Mouse (Mus musculus) inflammation-experienced regulatory T-cells (primary cell): ENCODE results near the gene Gm49322. TPM values are rescaled to one million over a fixed set of nuclear protein-coding genes. Genes with fewer than 3 reads are reported as not detected.

Experiments
- polyA plus RNA-seq, 2 experiments: library from polyadenylated mRNA; unstranded; fragments of 100-300 nt; shearing (Covaris generic); gene quantifications; one replicate each; pipeline ENCODE4 v1.2.1; 2017

Gm49322 gene
- 10 to 100 TPM in 1 of 2 experiments, 1 to 10 TPM in 1; 7.1 to 12.4 TPM for polyA plus RNA-seq

GRCm38 (mm10) chr10:80605721-80606120 is at the start of gene Gm49322:
Gene Gm49322 (plus strand): TSS chr10:80606021.

DNA sequence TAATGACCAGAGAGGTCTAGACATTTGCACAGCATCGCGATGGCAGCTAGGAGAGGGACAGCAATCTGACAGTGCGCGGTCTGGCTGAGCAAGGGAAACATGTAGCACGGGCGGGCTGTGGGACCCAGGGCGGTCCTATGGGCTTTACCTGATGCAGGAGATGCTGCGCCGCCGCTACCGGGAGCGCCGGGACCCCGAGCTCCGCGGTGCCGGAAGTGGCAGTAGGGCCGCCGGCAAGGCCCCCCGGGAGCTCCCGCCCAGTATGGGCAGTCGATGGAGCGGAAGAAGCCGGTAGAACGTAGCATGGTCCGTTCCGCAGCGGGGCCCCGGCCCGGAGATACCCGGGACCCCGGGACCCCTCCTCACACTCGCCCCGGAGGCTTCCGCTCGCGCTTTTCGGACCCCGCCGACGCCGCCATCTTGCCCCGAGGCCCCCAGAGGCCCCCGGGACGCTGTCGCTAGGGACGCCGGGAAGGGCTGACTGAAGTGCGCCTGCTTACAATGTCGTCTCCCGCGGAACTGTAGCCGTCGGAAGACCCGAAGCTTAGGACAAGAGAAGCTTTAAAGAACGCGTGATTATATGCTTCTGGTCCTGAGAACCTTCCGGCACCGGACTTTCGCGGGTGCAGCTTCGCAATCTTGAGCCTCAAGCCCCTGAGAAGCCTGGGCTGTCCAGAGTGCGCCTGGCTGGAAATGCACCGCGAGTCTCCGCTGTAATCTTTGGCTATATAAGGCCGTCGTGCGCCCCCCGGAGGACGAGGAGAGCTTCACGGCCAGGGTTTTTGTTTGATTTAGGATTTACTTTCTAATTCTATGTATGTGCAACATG is 44.5 kb upstream of the Gm49322 start, which contains the start of gene Rexo1:
TSS of gene Rexo1 (minus strand) at position 445 of the 829 bp plus-strand sequence.

DNA sequence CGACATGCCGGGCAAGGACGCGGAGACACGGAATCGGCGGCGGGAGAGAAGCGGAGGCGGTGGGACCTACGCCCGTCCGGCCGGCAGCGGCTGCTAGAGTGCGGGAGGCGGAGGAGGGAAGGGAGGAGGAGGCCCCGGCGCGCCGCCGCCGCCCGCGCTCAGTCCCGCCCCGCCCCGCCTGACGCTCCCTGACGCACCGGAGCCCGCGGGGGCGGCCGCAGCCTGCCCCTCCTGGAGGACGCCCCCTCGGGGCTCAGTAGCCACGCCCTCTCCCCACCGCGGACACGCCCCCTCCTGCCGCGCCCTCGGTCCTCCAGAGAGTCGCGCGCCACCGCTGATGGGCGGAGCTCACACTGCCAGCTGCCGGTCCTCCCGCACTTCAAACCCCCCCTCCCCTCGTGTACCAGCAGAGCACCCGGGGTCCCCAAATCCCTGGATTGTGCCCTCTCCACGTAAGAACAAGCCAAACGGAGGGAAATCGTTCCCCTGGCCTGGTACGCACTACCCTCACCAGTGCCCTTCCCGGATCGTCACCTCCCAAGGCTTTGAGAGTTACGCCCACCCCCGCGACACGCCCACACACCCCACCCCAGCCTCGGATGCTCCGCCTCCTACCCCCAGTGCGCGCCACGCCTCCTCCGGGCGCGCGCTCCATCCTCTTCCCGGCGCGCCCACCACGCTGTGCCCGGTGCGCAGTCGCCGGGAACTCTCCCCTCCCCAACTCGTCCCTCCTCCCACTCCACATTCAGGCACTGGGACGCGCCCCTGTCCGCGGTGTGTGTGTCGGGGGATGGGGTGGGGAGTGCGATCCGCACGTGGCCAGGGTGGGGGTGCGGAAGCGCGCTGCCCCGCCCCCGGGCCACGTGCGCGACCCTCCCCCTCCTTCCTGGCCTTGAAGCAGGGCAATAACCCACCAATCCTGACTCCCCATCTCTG is 28.4 kb upstream of the Gm49322 start, which contains the start of gene Klf16:
TSS of gene Klf16 (minus strand) at position 127 of the 936 bp plus-strand sequence.

DNA sequence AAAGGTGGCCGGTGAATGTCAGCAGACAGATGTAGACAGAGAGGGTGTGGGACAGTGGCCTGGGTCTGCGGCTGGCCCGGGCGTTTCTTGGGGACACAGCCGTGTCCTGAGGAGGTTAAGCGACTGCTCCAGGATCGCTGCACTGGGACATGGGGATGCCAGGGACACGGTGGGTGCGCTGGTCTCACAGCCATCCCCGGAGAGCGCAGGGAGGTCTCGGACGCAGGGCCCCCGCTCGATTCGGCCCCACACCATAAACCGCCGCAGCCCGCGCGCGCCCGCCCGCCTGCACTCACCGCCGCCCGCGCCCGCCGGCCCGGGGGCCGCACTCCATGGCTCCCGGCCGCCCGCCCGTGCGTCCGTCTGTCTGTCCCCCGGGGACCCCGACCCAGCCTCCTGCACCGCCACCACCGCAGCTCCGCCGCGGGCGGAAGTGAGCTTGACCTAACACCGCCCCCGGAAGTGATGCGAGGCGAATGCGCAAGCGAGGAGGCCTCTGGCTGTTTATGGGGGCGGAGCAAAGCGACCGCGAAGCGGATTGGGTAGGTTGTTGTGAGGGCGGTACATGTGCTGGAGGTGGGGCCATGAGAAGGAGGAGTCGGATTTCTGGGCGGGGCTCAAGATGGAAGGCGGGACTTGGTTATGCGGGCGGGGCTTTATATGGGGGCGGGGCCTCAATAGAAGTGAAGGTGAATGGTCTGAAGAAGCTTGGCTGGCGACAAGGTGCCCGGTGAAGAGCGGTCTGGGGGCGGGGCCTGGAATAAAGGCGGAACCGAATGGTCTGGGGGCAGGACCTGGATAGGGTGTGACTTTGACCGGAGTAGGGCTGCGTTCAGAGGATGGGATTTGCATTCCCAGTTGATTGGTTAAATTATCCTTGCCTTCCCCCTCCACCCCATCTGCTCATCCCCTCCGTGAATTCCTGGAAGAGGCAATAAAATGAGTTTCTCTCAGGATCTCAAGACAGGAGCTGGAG is 15.7 kb upstream of the Gm49322 start, which contains the start of gene Abhd17a:
TSS of gene Abhd17a (minus strand) at position 463 of the 976 bp plus-strand sequence.

GRCm38 (mm10) chr10:80602698-80603325 is 3.0 kb upstream of the Gm49322 start, which contains the start of the genes Scamp4 and Adat3:
Gene Scamp4 (plus strand): TSS chr10:80602872.
Gene Adat3 (plus strand): TSS chr10:80602880.

GRCm38 (mm10) chr10:80622661-80623456 is 17.0 kb downstream of the Gm49322 start, which contains the start of gene Csnk1g2:
Gene Csnk1g2 (plus strand): TSS chr10:80622838.

DNA sequence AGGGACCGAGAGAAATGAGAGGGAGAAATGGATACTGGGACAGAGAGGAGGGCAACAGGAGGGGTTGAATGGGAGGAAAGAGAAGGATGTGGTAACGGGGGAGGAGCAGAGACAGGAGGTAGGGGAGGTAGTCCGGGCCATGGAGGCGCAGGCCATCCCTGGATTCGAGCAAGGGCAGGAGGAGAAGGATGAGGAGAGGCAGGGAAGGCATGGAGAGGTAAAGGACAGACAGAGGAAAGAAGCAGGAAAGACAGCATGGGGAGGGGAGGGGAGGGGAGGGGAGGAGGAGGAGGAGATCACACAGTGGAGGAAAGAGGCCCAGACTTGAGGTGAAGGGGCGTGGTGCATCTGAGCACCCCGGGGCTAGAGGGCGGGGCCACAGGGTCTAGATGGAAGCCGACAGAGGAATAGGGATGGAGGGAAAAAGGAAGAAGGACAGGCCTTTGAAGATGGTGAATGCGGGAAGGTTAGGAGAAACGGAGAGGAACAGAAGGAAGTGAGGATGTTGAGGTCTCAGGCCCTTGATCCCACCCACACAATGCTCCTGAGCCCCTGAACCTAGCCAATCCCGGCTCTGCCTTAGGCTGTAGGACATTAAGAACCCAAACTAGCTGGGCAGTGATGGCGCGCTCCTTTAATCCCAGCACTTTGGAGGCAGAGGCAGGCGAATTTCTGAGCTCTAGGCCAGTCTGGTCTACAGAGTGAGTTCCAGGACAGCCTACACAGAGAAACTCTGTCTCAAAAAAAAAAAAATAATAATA is 51.2 kb downstream of the Gm49322 start, which contains the start of gene Btbd2:
TSS of gene Btbd2 (minus strand) at position 209 of the 761 bp plus-strand sequence.

Other genes with a start within 250 kb of the Gm49322 start
- not detected for gene Plk5, start 249.6 kb upstream of the Gm49322 start, polyA plus RNA-seq
- 1 to 10 TPM; 6.6 to 7.5 TPM for gene Mex3d, start 218.4 kb upstream of the Gm49322 start, polyA plus RNA-seq
- 100 to 1,000 TPM; 174 to 191 TPM for gene Mbd3, start 206.5 kb upstream of the Gm49322 start, polyA plus RNA-seq
- gene Uqcr11, start 199.2 kb upstream of the Gm49322 start, polyA plus RNA-seq, result 100 to 1,000 TPM; 185 to 241 TPM
- gene Tcf3, start 172.4 kb upstream of the Gm49322 start, polyA plus RNA-seq, result 100 to 1,000 TPM; 105 to 121 TPM
- gene Onecut3, start 111.2 kb upstream of the Gm49322 start, polyA plus RNA-seq, result under 1 TPM; 0.05 to 0.23 TPM
- gene Atp8b3, start 66.9 kb upstream of the Gm49322 start, polyA plus RNA-seq, result under 1 TPM; 0.06 to 0.73 TPM
- 10 to 100 TPM; 49.1 to 59.0 TPM for gene Rexo1, start 44.5 kb upstream of the Gm49322 start, polyA plus RNA-seq
- gene Klf16, start 28.7 kb upstream of the Gm49322 start, polyA plus RNA-seq, result 10 to 100 TPM in 1 of 2 experiments, 1 to 10 TPM in 1; 9.0 to 14.4 TPM
- gene Abhd17a, start 15.7 kb upstream of the Gm49322 start, polyA plus RNA-seq, result 100 to 1,000 TPM; 142 to 155 TPM
- gene Scamp4, start 3.1 kb upstream of the Gm49322 start, polyA plus RNA-seq, result 100 to 1,000 TPM; 108 to 122 TPM
- 1 to 10 TPM; 5.9 to 9.2 TPM for gene Adat3, start 3.1 kb upstream of the Gm49322 start, polyA plus RNA-seq
- 100 to 1,000 TPM; 291 to 363 TPM for gene Csnk1g2, start 16.8 kb downstream of the Gm49322 start, polyA plus RNA-seq
- 10 to 100 TPM; 31.9 to 36.5 TPM for gene Btbd2, start 51.0 kb downstream of the Gm49322 start, polyA plus RNA-seq
- 100 to 1,000 TPM; 166 to 167 TPM for gene Mknk2, start 72.1 kb downstream of the Gm49322 start, polyA plus RNA-seq
- 100 to 1,000 TPM; 283 to 285 TPM for gene Mob3a, start 96.0 kb downstream of the Gm49322 start, polyA plus RNA-seq
- gene Izumo4, start 96.2 kb downstream of the Gm49322 start, polyA plus RNA-seq, result 100 to 1,000 TPM; 131 to 176 TPM
- 10 to 100 TPM; 72.7 to 75.1 TPM for gene Ap3d1, start 136.2 kb downstream of the Gm49322 start, polyA plus RNA-seq
- gene Dot1l, start 149.2 kb downstream of the Gm49322 start, polyA plus RNA-seq, result 10 to 100 TPM; 14.5 to 16.0 TPM
- 10 to 100 TPM; 70.1 to 83.3 TPM for gene Sf3a2, start 192.2 kb downstream of the Gm49322 start, polyA plus RNA-seq
- gene Plekhj1, start 192.6 kb downstream of the Gm49322 start, polyA plus RNA-seq, result 100 to 1,000 TPM; 257 to 326 TPM
- under 1 TPM in 1 of 2 experiments, not detected in 1; 0.33 TPM for gene Amh, start 199.2 kb downstream of the Gm49322 start, polyA plus RNA-seq
- 1 to 10 TPM in 1 of 2 experiments, not detected in 1; 1.4 TPM for gene Jsrp1, start 207.5 kb downstream of the Gm49322 start, polyA plus RNA-seq
- 1,000 to 10,000 TPM; 1,795 to 1,959 TPM for gene Oaz1, start 220.6 kb downstream of the Gm49322 start, polyA plus RNA-seq
- under 1 TPM; 0.14 to 0.66 TPM for gene Lingo3, start 238.0 kb downstream of the Gm49322 start, polyA plus RNA-seq
- 100 to 1,000 TPM; 146 to 150 TPM for gene Lsm7, start 249.2 kb downstream of the Gm49322 start, polyA plus RNA-seq
- 10 to 100 TPM; 30.1 to 44.5 TPM for gene Sppl2b, start 249.3 kb downstream of the Gm49322 start, polyA plus RNA-seq